Mouse (Mus musculus): ENCODE results near the gene Hist1h2bb. TPM values are rescaled to one million over a fixed set of nuclear protein-coding genes. Genes with fewer than 3 reads are reported as not detected.
"Not testable (repeated sequence)": the region's sequence is repeated elsewhere in the genome, so short reads cannot be mapped to it uniquely, and the experiment has no call there.

Hist1h2bb gene
- polyA plus RNA-seq (2015; fragmentation: Nextera tagmentation; extraction: Ambion mirVana) = 3.0 and 5.5 TPM in 2 replicates

GRCm38 (mm10) chr13:23746201-23747080 is at the start of gene Hist1h2bb:
TSS of gene Hist1h2bb (plus strand) at chr13:23746734.
- Histone ChIP-seq H3K4me2 (peak within 1 kb of the TSS; percentile 67), H3K4me1 (peaks cover 24% of the 10 kb centered on the region), H3K4me3 (peak within 1 kb of the TSS; percentile 38), H3K27ac (peak within 1 kb of the TSS; percentile 96), H3K9ac (peak within 1 kb of the TSS; percentile 76)
- H3K9me3 ChIP-seq (replicated peaks); H3K36me3 ChIP-seq (ENCODE audit: poor library complexity, severe bottlenecking); H3K27me3 ChIP-seq: not testable (repeated sequence)
- ATAC-seq = peak; percentile 93
- WGBS = under 1% methylated on average over 47 of the region's 58 CpGs

- Histone ChIP-seq H3K4me2 (peak overlapping the region; percentile 75), H3K9me3 (replicated peaks) (no peaks in the 10 kb centered on the region), H3K27ac (peak overlapping the region; percentile 93)
These were observed 48.8 kb upstream of the Hist1h2bb start for GRCm38 (mm10) chr13:23697491-23698299.

GRCm38 (mm10) chr13:23698300-23698693 is 48.2 kb upstream of the Hist1h2bb start, which contains the start of gene Hist1h4c:
TSS of gene Hist1h4c (minus strand) at chr13:23698454.
- peaks cover 14% of the 10 kb centered on the region for H3K4me1 ChIP-seq
- no peaks in the 10 kb centered on the region for H3K36me3 ChIP-seq (ENCODE audit: poor library complexity, severe bottlenecking)
- no peaks in the 10 kb centered on the region for H3K27me3 ChIP-seq
- peak within 1 kb of the TSS; percentile 46 for H3K4me3 ChIP-seq
- H3K9me3 ChIP-seq (replicated peaks) = no peaks in the 10 kb centered on the region
- H3K4me2 ChIP-seq = peak within 1 kb of the TSS; percentile 75
- peak within 1 kb of the TSS; percentile 93 for H3K27ac ChIP-seq
- ATAC-seq = peak; percentile 97
- H3K9ac ChIP-seq = peak within 1 kb of the TSS; percentile 75
- WGBS = under 1% methylated on average over 17 of the region's 22 CpGs

More at GRCm38 (mm10) chr13:23697491-23698299, 48.8 kb upstream of the Hist1h2bb start:
- H3K9ac ChIP-seq = peak overlapping the region; percentile 75
- peaks cover 14% of the 10 kb centered on the region for H3K4me1 ChIP-seq
- WGBS = under 1% methylated on average over 26 of the region's 32 CpGs
- ATAC-seq = peak; percentile 57
- H3K27me3 ChIP-seq = no peaks in the 10 kb centered on the region
- peak overlapping the region; percentile 46 for H3K4me3 ChIP-seq
- H3K36me3 ChIP-seq (ENCODE audit: poor library complexity, severe bottlenecking) = no peaks in the 10 kb centered on the region

- Histone ChIP-seq H3K4me3 (peak overlapping the region; percentile 46; the same call in 1 of the 2 replicates), H3K27me3 (no peaks in the 10 kb centered on the region), H3K4me2 (peak overlapping the region; percentile 75), H3K9ac (no peak overlapping the region; the same call in 1 of the 2 replicates), H3K4me1 (peaks cover 14% of the 10 kb centered on the region), H3K27ac (peak overlapping the region; percentile 93), H3K36me3 (ENCODE audit: poor library complexity, severe bottlenecking) (no peaks in the 10 kb centered on the region), H3K9me3 (replicated peaks) (no peaks in the 10 kb centered on the region)
- ATAC-seq = no peak
- WGBS = 47% methylated on average over 6 of the region's 6 CpGs
These were observed 47.5 kb upstream of the Hist1h2bb start for GRCm38 (mm10) chr13:23698996-23699395.

- Histone ChIP-seq H3K4me2 (no peak overlapping the region), H3K4me3 (no peak overlapping the region), H3K27me3 (no peaks in the 10 kb centered on the region), H3K27ac (no peak overlapping the region), H3K9me3 (replicated peaks) (no peaks in the 10 kb centered on the region), H3K36me3 (ENCODE audit: poor library complexity, severe bottlenecking) (no peaks in the 10 kb centered on the region), H3K4me1 (peaks cover 14% of the 10 kb centered on the region), H3K9ac (no peak overlapping the region)
- 70% methylated on average over 3 of the region's 3 CpGs for WGBS
- no peak for ATAC-seq
These were observed 46.8 kb upstream of the Hist1h2bb start for GRCm38 (mm10) chr13:23699767-23700166.

GRCm38 (mm10) chr13:23700786-23701520 is 45.6 kb upstream of the Hist1h2bb start:
- 32% methylated on average over 8 of the region's 8 CpGs for WGBS
- ATAC-seq = peak; percentile 50; the same call in 1 of the 2 replicates
- no peak overlapping the region for H3K4me2 ChIP-seq
- no peak overlapping the region for H3K9ac ChIP-seq
- H3K36me3 ChIP-seq (ENCODE audit: poor library complexity, severe bottlenecking) = no peaks in the 10 kb centered on the region
- H3K27ac ChIP-seq = no peak overlapping the region
- H3K9me3 ChIP-seq (replicated peaks) = no peaks in the 10 kb centered on the region
- H3K27me3 ChIP-seq = no peaks in the 10 kb centered on the region
- H3K4me1 ChIP-seq = peaks cover 14% of the 10 kb centered on the region
- no peak overlapping the region for H3K4me3 ChIP-seq

- Histone ChIP-seq H3K27me3 (no peaks in the 10 kb centered on the region), H3K9me3 (replicated peaks) (no peaks in the 10 kb centered on the region), H3K36me3 (ENCODE audit: poor library complexity, severe bottlenecking) (no peaks in the 10 kb centered on the region), H3K4me1 (peaks cover 14% of the 10 kb centered on the region), H3K27ac (no peak overlapping the region), H3K4me3 (no peak overlapping the region), H3K9ac (no peak overlapping the region), H3K4me2 (no peak overlapping the region)
- 86% methylated on average over 4 of the region's 4 CpGs for WGBS
- no peak for ATAC-seq
These were observed 44.3 kb upstream of the Hist1h2bb start for GRCm38 (mm10) chr13:23702220-23702619.

DNA sequence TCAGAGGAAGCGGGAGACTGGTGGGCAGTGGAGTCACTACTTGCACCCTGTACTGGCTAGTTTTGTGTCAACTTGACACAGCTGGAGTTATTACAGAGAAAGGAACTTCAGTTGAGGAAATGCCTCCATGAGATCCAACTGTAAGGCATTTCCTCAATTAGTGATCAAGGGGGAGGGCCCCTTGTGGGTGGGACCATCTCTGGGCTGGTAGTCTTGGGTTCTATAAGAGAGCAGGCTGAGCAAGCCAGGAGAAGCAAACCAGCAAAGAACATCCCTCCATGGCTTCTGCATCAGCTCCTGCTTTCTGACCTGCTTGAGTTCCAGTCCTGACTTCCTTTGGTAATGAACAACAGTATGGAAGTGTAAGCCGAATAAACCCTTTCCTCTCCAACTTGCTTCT is 43.7 kb upstream of the Hist1h2bb start:
- H3K4me3 ChIP-seq; H3K27me3 ChIP-seq; H3K27ac ChIP-seq; H3K4me2 ChIP-seq; H3K36me3 ChIP-seq (ENCODE audit: poor library complexity, severe bottlenecking); H3K9me3 ChIP-seq (replicated peaks); H3K4me1 ChIP-seq; H3K9ac ChIP-seq; ATAC-seq: not testable (repeated sequence)
- 91% methylated on average over 2 of the region's 2 CpGs for WGBS

DNA sequence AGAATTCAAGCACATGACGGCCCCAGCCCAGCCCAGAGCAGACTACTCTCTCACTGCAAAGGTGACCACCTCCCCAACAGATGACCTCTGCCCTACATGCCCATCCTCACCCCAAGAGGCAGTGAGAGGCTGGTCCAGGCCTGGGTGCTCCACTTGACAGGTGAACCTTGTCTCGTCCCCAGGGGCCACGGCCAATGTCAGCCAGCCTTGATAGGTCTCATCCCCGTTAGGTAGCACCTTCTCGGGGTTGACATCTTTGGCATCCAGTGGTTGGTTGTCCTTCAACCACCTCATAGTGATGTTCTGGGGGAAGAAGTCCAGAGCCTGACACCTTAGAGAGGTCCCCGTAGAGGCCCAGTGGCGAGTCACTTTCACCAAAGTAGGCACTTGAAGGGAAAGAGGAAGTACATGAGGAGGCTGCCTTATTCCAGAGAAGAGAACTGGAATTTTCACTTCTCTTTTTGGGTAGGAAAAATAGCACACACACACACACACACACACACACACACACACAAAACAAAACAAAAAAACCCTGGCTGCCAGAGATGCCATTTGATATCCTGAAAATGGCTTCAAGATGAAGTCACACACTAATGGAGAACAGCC is 40.7 kb upstream of the Hist1h2bb start:
- no peaks in the 10 kb centered on the region for H3K36me3 ChIP-seq (ENCODE audit: poor library complexity, severe bottlenecking)
- 92% methylated on average over 7 of the region's 7 CpGs for WGBS
- H3K27me3 ChIP-seq = no peaks in the 10 kb centered on the region
- no peaks in the 10 kb centered on the region for H3K9me3 ChIP-seq (replicated peaks)
- H3K27ac ChIP-seq = no peak overlapping the region
- no peak for ATAC-seq
- no peak overlapping the region for H3K9ac ChIP-seq
- H3K4me3 ChIP-seq = no peak overlapping the region
- H3K4me2 ChIP-seq = no peak overlapping the region
- peaks cover 13% of the 10 kb centered on the region for H3K4me1 ChIP-seq

GRCm38 (mm10) chr13:23706771-23707170 is 39.8 kb upstream of the Hist1h2bb start:
- H3K36me3 ChIP-seq (ENCODE audit: poor library complexity, severe bottlenecking) = no peaks in the 10 kb centered on the region
- H3K4me2 ChIP-seq = no peak overlapping the region
- no peak overlapping the region for H3K9ac ChIP-seq
- no peak overlapping the region for H3K27ac ChIP-seq
- H3K9me3 ChIP-seq (replicated peaks) = no peaks in the 10 kb centered on the region
- no peak overlapping the region for H3K4me3 ChIP-seq
- WGBS = 91% methylated on average over 12 of the region's 12 CpGs
- no peak for ATAC-seq
- H3K4me1 ChIP-seq = peaks cover 13% of the 10 kb centered on the region
- H3K27me3 ChIP-seq = no peaks in the 10 kb centered on the region

DNA sequence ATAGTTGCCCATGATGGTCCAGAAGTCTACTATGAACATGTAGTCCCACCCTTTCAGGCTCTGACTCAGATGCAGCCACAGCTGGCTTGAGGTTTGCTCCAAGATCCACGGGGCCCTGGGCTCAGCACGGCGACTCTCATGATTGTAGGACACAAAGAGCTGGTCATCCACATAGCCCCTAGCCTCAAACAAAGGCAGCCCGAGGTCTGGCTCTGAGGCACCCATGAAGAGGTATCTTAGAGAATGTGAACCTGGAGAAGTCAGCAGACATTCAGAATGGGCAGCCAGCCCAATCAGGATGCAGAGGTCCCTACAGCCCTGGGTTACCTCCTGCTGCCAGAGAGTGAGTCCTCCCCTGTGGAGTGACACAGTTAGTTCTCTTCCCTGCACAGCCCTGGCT is 38.5 kb upstream of the Hist1h2bb start:
- Histone ChIP-seq H3K27me3 (no peaks in the 10 kb centered on the region), H3K4me2 (no peak overlapping the region), H3K4me3 (no peak overlapping the region), H3K4me1 (peaks cover 13% of the 10 kb centered on the region), H3K9me3 (replicated peaks) (no peaks in the 10 kb centered on the region), H3K27ac (no peak overlapping the region), H3K9ac (no peak overlapping the region), H3K36me3 (ENCODE audit: poor library complexity, severe bottlenecking) (no peaks in the 10 kb centered on the region)
- no peak for ATAC-seq
- WGBS = 89% methylated on average over 4 of the region's 4 CpGs

All from forebrain, embryonic 13.5 days (tissue).